Mouse (Mus musculus) embryonic fibroblast, embryonic 13.5 days (primary cell): Measurements from ENCODE around the gene Zfp408.

Experiments used
- CTCF ChIP-seq: IDR thresholded peaks from 2 replicates; pipeline ENCODE4 v1.5.1; 2011; ENCODE audit warnings: mild to moderate bottlenecking, control low read depth, low read length, moderate library complexity, borderline replicate concordance; ENCODE audit not compliant: insufficient read depth
- POLR2A ChIP-seq: IDR thresholded peaks from 2 replicates; pipeline ENCODE4 v1.6.1; 2011; ENCODE audit warnings: low read depth, mild to moderate bottlenecking, control low read depth, low read length, moderate library complexity

DNA sequence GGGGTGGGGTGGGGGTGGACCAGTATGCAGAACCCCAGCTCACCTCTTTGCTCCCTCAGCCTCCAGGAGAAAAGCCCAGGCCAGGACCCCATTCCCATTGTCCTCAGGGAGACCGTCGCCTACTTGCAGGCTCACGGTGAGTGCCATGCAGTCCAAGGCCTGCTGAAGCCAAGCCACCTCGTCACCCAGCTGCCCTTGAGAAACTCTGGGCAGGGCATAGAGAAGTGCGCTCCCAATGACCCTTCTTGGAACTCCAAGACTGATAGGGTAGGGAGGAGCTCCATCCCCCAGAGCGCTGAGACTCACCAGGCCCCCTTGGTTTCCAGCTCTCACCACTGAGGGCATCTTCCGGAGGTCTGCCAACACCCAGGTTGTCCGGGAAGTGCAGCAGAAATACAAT lies 19.7 kb upstream of the Zfp408 start:
- TF ChIP-seq CTCF (no peak), POLR2A (no peak)
